Mouse (Mus musculus) hindbrain, embryonic 10.5 days (tissue): ENCODE data around the gene Olfr749. TPM values are rescaled to one million over a fixed set of nuclear protein-coding genes. Genes with fewer than 3 reads are reported as not detected.

Experiments
- DNase-seq: peaks from one replicate; pipeline ENCODE4 v3.0.0-alpha.2; 2017; ENCODE audit warnings: low spot score
- H3K27ac ChIP-seq: fragments of 300-500 bp; sonication (generic); 2 replicates; pipeline ENCODE4 v1.5.1; 2016; ENCODE audit warnings: mild to moderate bottlenecking, moderate library complexity
- H3K27me3 ChIP-seq: fragments of 300-500 bp; sonication (generic); 2 replicates; pipeline ENCODE4 v1.6.1; 2016; ENCODE audit warnings: mild to moderate bottlenecking; ENCODE audit not compliant: poor library complexity, insufficient read depth, severe bottlenecking
- H3K36me3 ChIP-seq: fragments of 300-500 bp; sonication (generic); 2 replicates; pipeline ENCODE4 v1.6.1; 2016; ENCODE audit warnings: mild to moderate bottlenecking, moderate library complexity
- H3K4me1 ChIP-seq: fragments of 300-500 bp; sonication (generic); replicated peaks from 2 replicates; pipeline ENCODE4 v1.6.1; 2016; ENCODE audit warnings: mild to moderate bottlenecking
- H3K4me3 ChIP-seq: fragments of 300-500 bp; sonication (generic); 2 replicates; pipeline ENCODE4 v1.5.1; 2016; ENCODE audit warnings: mild to moderate bottlenecking, moderate library complexity
- H3K9me3 ChIP-seq: fragments of 300-500 bp; sonication (generic); 2 replicates; pipeline ENCODE4 v1.6.1; 2016; ENCODE audit warnings: mild to moderate bottlenecking, moderate library complexity
- WGBS: fragments of 180-500 bp; shearing (Covaris S2); methylation state at CpG from one replicate; pipeline ENCODE4 v1.1.7; 2016; 5-methylcytosine and 5-hydroxymethylcytosine counted together
- polyA plus RNA-seq: library from polyadenylated mRNA; unstranded; fragments of >200 nt; fragmentation: Nextera tagmentation; extraction: Ambion mirVana; gene quantifications from 2 replicates; pipeline ENCODE4 v1.2.1, GENCODE M21; 2016

The Olfr749 gene
- polyA plus RNA-seq, 1 experiment from 2014 or later = not detected

GRCm38 (mm10) chr14:50693106-50693505 is 51.8 kb downstream of the Olfr749 start, which contains the start of gene Olfr747:
TSS of gene Olfr747 (minus strand) at chr14:50693206.
- Histone ChIP-seq H3K4me3 (no peak within 1 kb of the TSS), H3K27ac (no peak within 1 kb of the TSS), H3K4me1 (no peaks in the 10 kb centered on the region), H3K27me3 (no peaks in the 10 kb centered on the region), H3K9me3 (no peaks in the 10 kb centered on the region), H3K36me3 (no peaks in the 10 kb centered on the region)
- 93% methylated on average over 3 of the region's 3 CpGs for WGBS
- no peak for DNase-seq

Other genes with a start within 250 kb of the Olfr749 start
- not detected in 2 replicates for gene Olfr742, start 241.5 kb downstream of the Olfr749 start, polyA plus RNA-seq
- not detected in 2 replicates for gene Olfr743, start 223.3 kb downstream of the Olfr749 start, polyA plus RNA-seq
- not detected in 2 replicates for gene Olfr744, start 130.2 kb downstream of the Olfr749 start, polyA plus RNA-seq
- not detected in 2 replicates for gene Olfr745, start 105.7 kb downstream of the Olfr749 start, polyA plus RNA-seq
- not detected in 2 replicates for gene Olfr746, start 98.0 kb downstream of the Olfr749 start, polyA plus RNA-seq
- gene Olfr747, start 51.9 kb downstream of the Olfr749 start, polyA plus RNA-seq = not detected in 2 replicates
- not detected in 2 replicates for gene Olfr748, start 37.7 kb downstream of the Olfr749 start, polyA plus RNA-seq
- 108 and 123 TPM in 2 replicates for gene Ttc5, start 40.4 kb upstream of the Olfr749 start, polyA plus RNA-seq
- not detected in 2 replicates for gene Ccnb1ip1, start 62.6 kb upstream of the Olfr749 start, polyA plus RNA-seq
- 58.5 and 64.1 TPM in 2 replicates for gene Parp2, start 62.7 kb upstream of the Olfr749 start, polyA plus RNA-seq
- gene Tep1, start 125.5 kb upstream of the Olfr749 start, polyA plus RNA-seq = 6.0 and 6.2 TPM in 2 replicates
- 0.09 and 0.20 TPM in 2 replicates for gene Klhl33, start 152.4 kb upstream of the Olfr749 start, polyA plus RNA-seq
- 164 and 174 TPM in 2 replicates for gene Osgep, start 179.8 kb upstream of the Olfr749 start, polyA plus RNA-seq
- 384 and 423 TPM in 2 replicates for gene Apex1, start 179.9 kb upstream of the Olfr749 start, polyA plus RNA-seq
- gene Pip4p1, start 185.8 kb upstream of the Olfr749 start, polyA plus RNA-seq = 59.0 and 63.9 TPM in 2 replicates
- gene Pnp, start 186.0 kb upstream of the Olfr749 start, polyA plus RNA-seq = 72.3 and 83.2 TPM in 2 replicates
- gene Gm49342, start 199.4 kb upstream of the Olfr749 start, polyA plus RNA-seq = not detected in 2 replicates
- gene Pnp2, start 210.9 kb upstream of the Olfr749 start, polyA plus RNA-seq = 0.54 and 0.86 TPM in 2 replicates